Mouse (Mus musculus) kidney, adult 2 months (tissue): Measurements from ENCODE around the gene Il34.

Experiments used
- CTCF ChIP-seq: fragments of 200-500 bp; conservative IDR thresholded peaks from 2 replicates; pipeline ENCODE4 v1.5.1; 2011; ENCODE audit warnings: low read depth, mild to moderate bottlenecking, control low read depth, low read length, moderate library complexity, mixed read lengths; ENCODE audit not compliant: insufficient read depth, insufficient read length
- POLR2A ChIP-seq: fragments of 200-500 bp; IDR thresholded peaks from one replicate; pipeline ENCODE4 v1.6.1; 2011; ENCODE audit warnings: low read depth, low read length, control low read depth

DNA sequence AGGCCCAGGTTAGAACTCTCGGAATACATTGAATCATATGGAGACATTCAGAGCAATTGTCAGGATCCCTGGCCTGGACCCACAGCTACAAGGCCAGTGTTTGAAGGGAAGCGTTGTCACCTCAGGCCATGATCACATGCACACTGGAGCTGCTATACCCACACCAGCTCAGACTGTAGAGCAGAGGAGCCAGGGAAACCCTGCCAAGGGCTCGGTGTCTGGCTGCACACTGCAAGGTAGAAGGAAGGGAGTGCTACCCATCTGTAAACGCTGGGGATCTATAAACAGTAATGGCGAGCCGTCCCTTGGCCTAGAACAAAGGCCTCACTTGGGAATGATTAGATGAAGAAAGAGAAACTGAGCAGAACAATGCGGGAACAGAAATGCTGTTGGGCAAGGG is 106.2 kb downstream of the Il34 start:
- TF ChIP-seq POLR2A (no peak), CTCF (no peak)
